Mouse (Mus musculus): ENCODE measurements around the gene Eif4b. TPM values are rescaled to one million over a fixed set of nuclear protein-coding genes. Genes with fewer than 3 reads are reported as not detected.

Eif4b gene
- polyA plus RNA-seq, 1 experiment from 2014 or later, result 107 TPM

DNA sequence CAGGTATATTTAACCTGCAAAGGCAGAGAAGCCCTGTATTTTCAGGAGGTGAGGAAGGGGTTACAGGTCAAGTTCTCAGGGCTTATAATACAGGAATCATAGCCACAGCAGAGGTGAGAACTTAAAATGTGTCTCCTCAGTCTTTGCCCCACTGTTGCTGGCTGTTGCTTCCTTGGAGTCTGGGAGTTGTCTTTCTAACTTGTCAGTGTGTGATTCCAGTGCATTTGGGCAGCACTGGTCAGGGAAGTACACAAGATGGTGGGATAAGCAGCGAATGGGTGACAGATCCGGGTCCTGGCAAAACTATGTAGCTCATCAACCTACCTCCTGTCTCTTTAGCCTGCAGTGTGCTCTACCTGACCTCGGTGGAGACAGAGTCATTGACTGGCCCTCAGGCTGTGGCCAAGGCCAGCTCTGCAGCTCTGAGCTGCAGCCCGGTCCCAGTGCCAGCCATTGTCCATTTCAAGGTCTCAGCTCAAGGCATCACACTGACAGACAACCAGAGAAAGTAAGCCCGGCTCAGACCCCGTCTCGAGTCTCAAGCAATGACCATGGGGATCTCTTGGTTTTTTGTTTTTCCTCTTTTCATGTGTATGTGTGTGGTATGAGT is 41.2 kb downstream of the Eif4b start:
- H3K9ac ChIP-seq, result no peak overlapping the region
- 87% methylated on average over 7 of the region's 7 CpGs for WGBS
- peaks cover 9% of the 10 kb centered on the region; the same call in 1 of the 2 replicates for H3K4me1 ChIP-seq
- peaks cover 70% of the 10 kb centered on the region for H3K36me3 ChIP-seq
- H3K27ac ChIP-seq, result no peak overlapping the region
- no peaks in the 10 kb centered on the region for H3K9me3 ChIP-seq
- no peak overlapping the region for H3K4me3 ChIP-seq (replicated peaks)
- ATAC-seq (ENCODE audit: insufficient read depth, low FRiP score, low read depth), result no peak
- H3K4me2 ChIP-seq, result no peak overlapping the region
- no peaks in the 10 kb centered on the region for H3K27me3 ChIP-seq (replicated peaks)

DNA sequence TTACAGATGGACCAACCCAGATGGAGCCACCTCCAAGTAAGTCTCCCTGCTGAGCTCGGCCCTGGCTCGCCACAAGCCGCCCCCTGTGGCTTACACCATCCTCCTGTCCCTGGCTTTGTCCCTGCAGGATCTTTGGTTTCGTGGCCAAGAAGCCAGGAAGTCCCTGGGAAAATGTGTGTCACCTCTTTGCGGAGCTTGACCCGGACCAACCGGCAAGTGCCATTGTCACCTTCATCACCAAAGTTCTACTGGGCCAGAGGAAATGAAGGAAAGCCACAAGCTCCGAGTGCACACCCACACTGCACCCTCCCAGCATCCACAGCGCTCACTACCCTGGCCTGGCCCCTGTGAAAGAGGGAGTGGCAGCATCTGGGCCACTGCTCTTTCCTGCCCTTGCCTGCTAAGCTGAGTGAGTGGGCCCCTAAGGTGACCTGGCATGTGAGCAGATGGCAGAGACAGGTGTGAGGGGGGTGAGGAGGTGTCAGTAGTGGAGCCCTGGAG is 42.2 kb downstream of the Eif4b start:
- WGBS, result 68% methylated on average over 9 of the region's 9 CpGs
- Histone ChIP-seq H3K27ac (no peak overlapping the region), H3K9me3 (no peaks in the 10 kb centered on the region), H3K27me3 (replicated peaks) (no peaks in the 10 kb centered on the region), H3K4me1 (peaks cover 9% of the 10 kb centered on the region; the same call in 1 of the 2 replicates), H3K36me3 (peaks cover 60% of the 10 kb centered on the region), H3K4me3 (replicated peaks) (no peak overlapping the region), H3K9ac (no peak overlapping the region), H3K4me2 (no peak overlapping the region)
- no peak for ATAC-seq (ENCODE audit: insufficient read depth, low FRiP score, low read depth)

DNA sequence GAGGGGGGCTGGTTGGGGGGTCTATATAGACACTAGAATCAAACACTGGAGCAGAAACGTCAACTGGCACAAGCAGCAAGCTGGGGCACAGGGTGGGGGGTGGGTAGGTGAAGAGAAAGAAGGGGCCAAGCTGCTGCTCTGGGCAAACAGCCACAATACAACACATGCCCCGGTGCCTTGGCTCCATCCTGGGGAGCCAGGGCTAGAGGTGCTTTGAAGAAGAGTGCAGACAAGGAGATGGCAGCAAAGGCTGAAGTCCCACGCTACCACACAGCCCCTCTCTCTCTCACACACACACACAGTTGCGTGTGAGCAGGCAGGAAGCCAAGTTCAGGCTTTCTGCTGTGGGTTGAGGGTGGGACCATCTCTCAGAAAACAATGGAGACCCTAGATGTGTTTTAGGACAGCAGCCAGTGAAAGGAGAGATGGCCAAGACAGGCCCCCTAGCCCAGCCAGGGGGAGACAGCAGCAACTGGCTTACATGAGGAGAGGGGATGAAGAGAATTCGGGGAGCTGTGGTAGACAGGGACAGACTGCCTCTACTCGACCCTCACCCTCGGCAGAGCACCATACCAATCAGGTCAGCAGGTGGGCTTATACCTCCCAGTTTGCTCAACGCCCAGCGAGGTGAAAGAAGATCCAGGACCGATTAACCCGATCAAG is 43.3 kb downstream of the Eif4b start:
- no peaks in the 10 kb centered on the region for H3K27me3 ChIP-seq (replicated peaks)
- WGBS, result 65% methylated on average over 11 of the region's 11 CpGs
- H3K9me3 ChIP-seq, result no peaks in the 10 kb centered on the region
- no peak overlapping the region for H3K4me3 ChIP-seq (replicated peaks)
- ATAC-seq (ENCODE audit: insufficient read depth, low FRiP score, low read depth), result no peak
- peak overlapping the region; percentile 12; the same call in 1 of the 2 replicates for H3K27ac ChIP-seq
- peaks cover 60% of the 10 kb centered on the region for H3K36me3 ChIP-seq
- peaks cover 9% of the 10 kb centered on the region; the same call in 1 of the 2 replicates for H3K4me1 ChIP-seq
- no peak overlapping the region for H3K9ac ChIP-seq
- H3K4me2 ChIP-seq, result no peak overlapping the region

DNA sequence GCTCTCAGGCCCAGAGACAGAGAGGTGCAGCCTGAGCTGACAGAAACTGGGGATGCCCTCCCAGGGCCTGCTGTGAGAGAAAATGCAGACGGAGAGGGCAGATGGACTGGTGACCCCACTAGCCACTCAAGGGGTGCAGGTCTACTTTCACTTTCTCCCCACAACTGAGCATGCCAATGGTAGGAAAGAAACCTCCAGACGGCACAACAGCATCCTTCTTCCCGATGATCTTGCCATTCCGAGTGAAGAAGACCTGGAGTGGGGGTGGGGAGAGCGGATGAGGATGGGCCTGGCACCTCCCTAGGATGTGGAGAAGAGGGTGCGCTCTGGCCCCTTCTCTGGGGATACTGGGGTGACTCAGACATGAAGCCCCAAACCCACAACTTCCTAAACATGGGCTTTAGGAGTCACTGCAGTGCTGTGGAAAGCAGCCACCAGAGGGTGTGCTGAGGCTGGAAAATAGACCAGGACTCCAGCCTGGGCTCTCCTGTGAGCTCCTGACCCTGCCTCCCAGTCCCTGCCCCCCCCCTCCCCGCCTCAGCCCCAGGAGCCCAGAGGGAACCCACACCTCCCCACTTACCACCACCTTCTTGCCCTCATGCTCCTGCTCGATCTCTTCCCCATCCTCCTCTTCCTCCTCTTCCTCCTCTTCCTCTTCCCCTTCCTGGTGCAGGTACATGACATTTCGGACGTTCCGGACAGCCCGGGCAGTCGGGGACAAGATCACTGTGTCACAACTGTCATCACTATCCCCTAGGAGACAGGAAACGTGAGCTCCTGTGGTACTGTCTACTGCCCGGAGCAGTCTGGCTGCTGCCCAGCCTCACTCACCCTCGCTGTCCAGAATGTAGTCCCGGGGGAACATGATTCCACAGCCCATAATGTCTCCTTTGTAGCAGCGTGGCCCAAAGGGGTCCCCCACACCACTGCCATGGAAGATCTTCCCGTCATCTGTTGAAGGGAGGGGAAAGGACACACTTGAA is 44.2 kb downstream of the Eif4b start:
- Histone ChIP-seq H3K27me3 (replicated peaks) (no peaks in the 10 kb centered on the region), H3K4me2 (no peak overlapping the region), H3K4me1 (peaks cover 9% of the 10 kb centered on the region; the same call in 1 of the 2 replicates), H3K9me3 (no peaks in the 10 kb centered on the region), H3K9ac (no peak overlapping the region), H3K4me3 (replicated peaks) (no peak overlapping the region), H3K27ac (peak overlapping the region; percentile 12; the same call in 1 of the 2 replicates), H3K36me3 (peaks cover 56% of the 10 kb centered on the region)
- 0 out of 2 replicates have a peak, but pooled peaks have one; percentile 15 for ATAC-seq (ENCODE audit: insufficient read depth, low FRiP score, low read depth)
- 75% methylated on average over 19 of the region's 19 CpGs for WGBS

DNA sequence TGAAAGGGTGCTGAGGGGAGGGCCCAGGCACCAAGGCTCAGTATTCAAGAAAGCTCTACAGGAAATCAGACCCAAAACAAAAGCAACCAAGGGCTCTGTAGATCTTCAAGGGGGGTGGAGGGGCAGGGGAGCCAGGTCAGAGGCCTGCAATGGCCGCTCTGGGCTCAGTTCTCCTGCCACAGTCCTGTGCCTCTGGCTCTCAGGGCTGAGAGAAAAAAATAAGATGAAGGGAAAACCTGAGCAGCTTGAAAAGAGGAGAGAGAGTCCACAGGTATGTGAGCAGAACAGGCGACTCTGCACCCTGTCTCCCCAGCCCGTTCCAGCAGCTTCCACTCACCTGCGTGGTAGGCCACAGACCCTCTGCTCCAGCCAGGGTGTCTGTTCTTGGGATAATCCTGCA is 45.0 kb downstream of the Eif4b start:
- H3K9ac ChIP-seq, result no peak overlapping the region
- WGBS, result 86% methylated on average over 4 of the region's 4 CpGs

DNA sequence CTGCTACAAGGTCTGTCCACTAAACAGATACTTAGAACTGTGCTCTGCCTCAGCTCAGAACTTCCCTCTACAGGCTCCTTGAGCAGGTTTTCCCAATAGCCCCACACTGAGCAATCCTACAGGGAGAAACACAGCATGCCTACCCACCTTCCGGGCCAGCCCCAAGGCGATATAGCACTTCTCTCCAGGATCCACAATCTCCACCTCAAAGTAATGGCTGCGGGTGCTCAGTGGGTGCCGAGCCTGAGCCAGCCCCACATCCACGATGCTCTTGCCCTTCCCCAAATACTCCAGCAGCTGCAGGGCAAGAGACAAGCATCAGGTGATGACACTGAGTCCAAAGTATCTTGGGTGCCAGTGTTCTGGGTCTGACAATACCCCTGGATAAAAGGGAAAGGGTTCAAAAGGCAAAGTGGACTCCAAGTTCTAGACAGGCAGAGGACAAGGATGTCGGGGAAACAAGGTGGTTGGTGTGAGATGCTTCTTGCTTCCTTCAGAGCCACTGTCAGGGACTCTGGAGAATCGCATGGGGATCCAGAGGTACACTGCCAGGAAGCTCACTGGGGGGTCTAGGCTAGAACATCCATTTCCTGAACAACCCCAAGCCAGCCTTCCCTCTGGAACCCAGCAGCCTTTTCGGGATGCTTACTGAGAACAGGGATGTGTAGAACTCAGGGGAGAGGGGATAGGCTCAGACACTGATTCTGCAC is 45.7 kb downstream of the Eif4b start:
- Histone ChIP-seq H3K4me3 (replicated peaks) (no peak overlapping the region), H3K4me2 (no peak overlapping the region), H3K36me3 (peaks cover 46% of the 10 kb centered on the region), H3K27me3 (replicated peaks) (no peaks in the 10 kb centered on the region), H3K9ac (no peak overlapping the region), H3K27ac (no peak overlapping the region), H3K9me3 (no peaks in the 10 kb centered on the region), H3K4me1 (peaks cover 9% of the 10 kb centered on the region; the same call in 1 of the 2 replicates)
- ATAC-seq (ENCODE audit: insufficient read depth, low FRiP score, low read depth), result no peak
- WGBS, result 76% methylated on average over 8 of the region's 8 CpGs

More for the DNA sequence above, 45.0 kb downstream of the Eif4b start:
- H3K36me3 ChIP-seq, result peaks cover 48% of the 10 kb centered on the region
- no peaks in the 10 kb centered on the region for H3K27me3 ChIP-seq (replicated peaks)
- no peak overlapping the region for H3K4me3 ChIP-seq (replicated peaks)
- no peak overlapping the region for H3K27ac ChIP-seq
- no peak for ATAC-seq (ENCODE audit: insufficient read depth, low FRiP score, low read depth)
- H3K4me2 ChIP-seq, result no peak overlapping the region
- H3K4me1 ChIP-seq, result peaks cover 9% of the 10 kb centered on the region; the same call in 1 of the 2 replicates
- H3K9me3 ChIP-seq, result no peaks in the 10 kb centered on the region

DNA sequence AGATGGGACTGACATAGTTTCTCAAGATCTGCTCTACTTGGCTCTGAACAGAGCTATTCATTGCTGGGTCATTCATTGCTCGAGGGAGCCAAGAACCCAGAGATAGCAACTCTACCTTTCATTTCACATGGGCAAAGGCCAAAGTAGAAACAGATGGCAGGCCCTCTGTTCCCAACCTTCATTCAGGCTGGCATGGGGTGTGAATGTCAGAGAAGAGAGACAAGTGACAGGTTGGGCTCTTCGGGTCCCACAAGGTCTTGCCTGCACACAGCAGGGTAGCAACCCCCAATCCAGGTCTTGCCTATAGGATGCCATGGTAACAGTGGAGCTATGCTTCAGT is 46.2 kb downstream of the Eif4b start:
- H3K9ac ChIP-seq, result no peak overlapping the region
- H3K36me3 ChIP-seq, result peaks cover 46% of the 10 kb centered on the region
- ATAC-seq (ENCODE audit: insufficient read depth, low FRiP score, low read depth), result no peak
- no peaks in the 10 kb centered on the region for H3K27me3 ChIP-seq (replicated peaks)
- no peak overlapping the region for H3K4me3 ChIP-seq (replicated peaks)
- 60% methylated on average over 2 of the region's 2 CpGs for WGBS
- no peak overlapping the region for H3K4me2 ChIP-seq
- peaks cover 9% of the 10 kb centered on the region; the same call in 1 of the 2 replicates for H3K4me1 ChIP-seq
- no peaks in the 10 kb centered on the region for H3K9me3 ChIP-seq
- H3K27ac ChIP-seq, result no peak overlapping the region

DNA sequence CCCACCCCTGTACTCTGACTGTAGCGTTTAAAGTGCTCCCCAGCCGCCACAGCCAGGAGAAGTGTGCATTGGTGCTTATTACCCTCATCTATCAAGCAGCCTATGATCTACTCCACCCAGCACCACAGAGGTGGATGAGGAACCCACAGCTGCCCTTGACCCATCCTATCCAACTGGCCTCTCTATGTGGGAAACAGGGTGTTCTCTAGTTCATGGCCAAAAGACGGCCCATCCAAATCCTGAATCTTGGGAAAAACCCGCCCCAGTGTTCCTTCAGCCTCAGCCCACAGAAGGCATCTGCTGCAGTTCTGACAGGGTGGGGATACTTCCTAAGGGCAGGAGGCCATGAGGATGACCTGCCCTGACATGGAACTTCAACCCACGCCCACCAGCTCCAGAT is 47.0 kb downstream of the Eif4b start:
- H3K4me2 ChIP-seq, result no peak overlapping the region
- peaks cover 43% of the 10 kb centered on the region for H3K36me3 ChIP-seq
- H3K9me3 ChIP-seq, result no peaks in the 10 kb centered on the region
- 75% methylated on average over 5 of the region's 5 CpGs for WGBS
- H3K4me3 ChIP-seq (replicated peaks), result no peak overlapping the region
- no peak overlapping the region for H3K9ac ChIP-seq
- no peak for ATAC-seq (ENCODE audit: insufficient read depth, low FRiP score, low read depth)
- no peak overlapping the region for H3K27ac ChIP-seq
- peaks cover 9% of the 10 kb centered on the region; the same call in 1 of the 2 replicates for H3K4me1 ChIP-seq
- H3K27me3 ChIP-seq (replicated peaks), result no peaks in the 10 kb centered on the region

DNA sequence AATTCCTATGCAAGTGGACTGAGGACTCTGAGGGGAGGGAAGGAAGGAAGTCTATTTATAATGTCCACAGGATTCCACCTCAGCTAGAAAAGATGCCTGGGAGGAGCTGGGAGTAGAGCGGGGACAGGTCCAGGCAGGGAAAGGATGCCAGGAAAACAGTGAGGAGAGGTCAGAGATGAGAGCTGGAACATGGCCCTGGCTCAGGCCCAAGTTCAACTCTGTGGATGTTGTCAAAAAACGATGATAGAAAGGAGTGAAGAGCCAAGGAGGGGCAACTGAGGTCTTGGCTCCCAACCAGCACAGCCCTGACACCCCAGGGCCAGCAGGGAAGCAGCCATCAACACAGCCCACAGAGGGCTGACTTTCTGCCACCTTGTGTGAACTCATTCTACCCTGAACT is 52.7 kb downstream of the Eif4b start:
- Histone ChIP-seq H3K27ac (no peak overlapping the region), H3K4me1 (no peaks in the 10 kb centered on the region), H3K4me2 (no peak overlapping the region), H3K4me3 (replicated peaks) (no peak overlapping the region), H3K27me3 (replicated peaks) (no peaks in the 10 kb centered on the region), H3K9ac (no peak overlapping the region), H3K9me3 (no peaks in the 10 kb centered on the region), H3K36me3 (peaks cover 62% of the 10 kb centered on the region)
- ATAC-seq (ENCODE audit: insufficient read depth, low FRiP score, low read depth), result no peak
- WGBS, result 56% methylated on average over 2 of the region's 2 CpGs

DNA sequence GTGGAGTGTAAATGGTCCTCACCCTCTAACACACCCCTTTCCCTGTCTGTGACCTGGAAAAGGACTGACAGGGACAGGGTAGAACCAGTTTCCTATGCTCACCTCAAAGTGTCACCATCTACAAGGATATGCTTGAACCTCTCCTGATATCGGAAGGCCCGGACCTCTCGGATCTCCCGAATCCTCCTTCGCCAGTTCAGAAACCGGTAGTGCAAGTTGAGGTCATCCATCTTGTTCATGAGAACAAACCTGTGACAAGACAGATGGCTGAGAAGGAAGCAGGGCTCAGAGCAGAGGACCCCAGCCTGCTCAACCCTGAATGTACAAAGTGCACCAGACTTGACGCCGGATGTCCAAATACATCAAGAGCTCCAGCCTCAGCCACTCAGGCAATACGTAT is 59.7 kb downstream of the Eif4b start:
- H3K27me3 ChIP-seq (replicated peaks), result no peaks in the 10 kb centered on the region
- H3K9ac ChIP-seq, result no peak overlapping the region
- no peaks in the 10 kb centered on the region for H3K9me3 ChIP-seq
- peak overlapping the region; percentile 46; the same call in 1 of the 2 replicates for H3K27ac ChIP-seq
- H3K36me3 ChIP-seq, result peaks cover 35% of the 10 kb centered on the region
- no peak for ATAC-seq (ENCODE audit: insufficient read depth, low FRiP score, low read depth)
- 58% methylated on average over 9 of the region's 9 CpGs for WGBS
- peaks cover 16% of the 10 kb centered on the region for H3K4me1 ChIP-seq
- no peak overlapping the region for H3K4me2 ChIP-seq
- no peak overlapping the region for H3K4me3 ChIP-seq (replicated peaks)

DNA sequence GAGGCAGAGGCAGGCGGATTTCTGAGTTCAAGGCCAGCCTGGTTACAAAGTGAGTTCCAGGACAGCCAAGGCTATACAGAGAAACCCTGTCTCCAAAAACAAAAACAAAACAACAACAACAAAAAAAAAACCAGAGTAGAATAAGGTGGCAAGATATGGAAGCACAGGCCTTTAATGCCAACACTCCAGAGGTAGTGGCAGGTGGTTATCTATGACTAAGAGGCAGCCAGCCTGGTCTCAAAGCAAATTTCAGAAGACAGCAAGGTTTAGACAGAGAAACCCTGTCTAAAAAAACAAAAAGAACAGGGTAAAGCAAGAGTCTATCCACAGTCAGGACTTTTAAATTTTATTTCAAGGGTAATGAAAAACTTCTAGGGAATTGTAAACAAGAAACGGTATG is 61.1 kb downstream of the Eif4b start:
- peaks cover 16% of the 10 kb centered on the region for H3K4me1 ChIP-seq
- WGBS, result 60% methylated on average over 2 of the region's 2 CpGs
- H3K4me2 ChIP-seq, result peak overlapping the region; percentile 83; the same call in 1 of the 2 replicates
- H3K4me3 ChIP-seq (replicated peaks), result peak overlapping the region; percentile 89; the same call in 1 of the 2 replicates
- no peak overlapping the region for H3K9ac ChIP-seq
- no peaks in the 10 kb centered on the region for H3K27me3 ChIP-seq (replicated peaks)
- no peak overlapping the region for H3K27ac ChIP-seq
- H3K9me3 ChIP-seq, result no peaks in the 10 kb centered on the region
- no peak for ATAC-seq (ENCODE audit: insufficient read depth, low FRiP score, low read depth)
- peaks cover 24% of the 10 kb centered on the region for H3K36me3 ChIP-seq

Data from stomach, embryonic 15.5 days (tissue).